Mouse (Mus musculus) urinary bladder, postnatal 14 days (tissue): ENCODE results near the gene Sorcs1.

ENCODE experiments used
- DNase-seq: peaks from one replicate; pipeline ENCODE4 v3.0.0; 2021; ENCODE audit warnings: low spot score

Sorcs1 gene

DNA sequence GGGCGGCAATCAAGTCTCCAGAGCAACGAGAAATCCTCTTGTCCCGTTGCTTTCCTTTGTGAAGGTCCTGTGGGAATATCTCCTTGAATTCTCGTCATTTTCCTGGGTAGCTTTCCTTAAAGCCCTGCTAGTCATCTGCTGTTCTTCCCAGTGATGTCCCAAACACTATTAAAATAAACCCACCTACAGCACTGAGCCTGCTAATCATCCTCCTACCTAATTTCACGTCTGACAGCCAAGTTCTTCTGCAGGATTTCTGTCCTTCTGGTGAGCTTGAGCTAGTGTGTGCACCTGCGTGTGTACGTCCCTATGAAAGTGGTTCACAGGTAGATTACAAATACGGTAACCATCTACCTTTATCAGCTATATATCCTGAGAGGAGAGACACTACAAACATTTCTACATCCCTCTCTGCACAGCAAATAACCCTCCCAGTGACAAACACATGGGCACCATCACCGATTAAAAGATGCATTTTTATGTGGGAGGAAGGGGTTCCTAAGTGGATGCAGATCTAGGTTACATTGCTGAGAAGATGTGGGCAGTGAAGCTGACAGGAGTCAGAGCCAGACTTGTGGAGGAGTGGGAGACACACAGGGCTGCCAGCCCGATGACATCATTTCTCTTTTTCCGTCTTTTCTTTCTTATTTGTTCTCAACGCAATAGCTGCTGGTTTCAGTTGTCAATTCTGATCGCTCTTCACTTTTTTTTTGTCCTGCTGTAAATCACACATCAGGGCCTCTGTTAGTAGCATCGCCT is 259.3 kb downstream of the Sorcs1 start:
- no peak for DNase-seq

- DNase-seq = no peak
Observed at GRCm38 (mm10) chr19:50410561-50410960, 267.9 kb downstream of the Sorcs1 start.

GRCm38 (mm10) chr19:50398341-50398740 is 280.1 kb downstream of the Sorcs1 start:
- DNase-seq = no peak

- no peak for DNase-seq
Observed at GRCm38 (mm10) chr19:50395731-50396130, 282.7 kb downstream of the Sorcs1 start.

GRCm38 (mm10) chr19:50394101-50394500 is 284.3 kb downstream of the Sorcs1 start:
- DNase-seq = no peak

DNA sequence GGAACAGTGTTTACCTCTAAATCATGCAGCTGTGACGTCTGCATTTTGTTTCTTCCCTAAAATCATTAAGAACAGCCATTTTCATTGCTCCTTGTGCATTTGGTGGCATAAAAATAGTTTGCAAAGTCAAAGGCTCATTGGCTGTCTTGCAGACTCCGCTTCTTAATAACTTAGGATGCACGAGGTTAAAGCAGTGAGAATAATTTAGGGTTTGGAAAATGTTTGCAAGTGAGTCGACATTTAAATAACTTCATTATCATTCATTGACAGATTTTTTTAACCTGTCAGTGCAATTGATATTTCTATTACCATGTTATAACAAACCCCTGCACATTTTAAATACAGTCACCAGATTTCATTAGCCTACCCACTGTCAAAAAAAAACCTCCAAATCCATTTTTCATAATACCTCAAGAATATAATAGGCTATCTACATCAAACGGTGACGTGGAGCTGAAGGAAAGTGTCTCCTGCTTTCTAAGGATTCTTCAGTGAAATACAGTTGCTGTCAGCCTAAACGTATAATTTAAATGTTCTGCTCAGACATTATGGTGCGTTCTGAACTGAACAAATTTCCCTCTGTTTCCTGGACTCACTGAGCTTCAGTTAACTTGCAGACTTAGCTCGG is 288.4 kb downstream of the Sorcs1 start:
- no peak for DNase-seq

GRCm38 (mm10) chr19:50378901-50379300 is 299.5 kb downstream of the Sorcs1 start:
- no peak for DNase-seq

DNA sequence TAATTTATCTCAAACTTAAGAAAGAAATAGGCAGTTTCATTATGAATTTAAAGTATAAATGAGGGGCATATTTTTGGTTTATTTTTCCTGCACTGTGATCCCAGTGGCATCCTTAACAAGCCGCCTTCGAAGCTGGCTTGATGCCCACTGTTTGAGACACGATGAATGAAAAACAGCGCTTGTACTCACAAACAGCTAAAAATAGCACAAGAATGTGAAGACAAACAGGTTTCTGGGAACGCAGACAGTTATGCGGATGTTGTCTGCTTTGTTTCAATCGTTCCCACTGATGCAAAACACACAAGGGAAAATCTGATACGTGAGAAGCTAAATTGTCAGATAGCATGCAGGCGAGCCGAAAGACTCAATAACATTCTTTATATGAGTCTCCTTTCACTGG is 303.7 kb downstream of the Sorcs1 start:
- DNase-seq = peak; percentile 6

- DNase-seq = no peak
Observed at GRCm38 (mm10) chr19:50366446-50366845, 312.0 kb downstream of the Sorcs1 start.

GRCm38 (mm10) chr19:50362655-50363500 is 315.6 kb downstream of the Sorcs1 start:
- DNase-seq = no peak

- no peak for DNase-seq
Observed at GRCm38 (mm10) chr19:50358561-50358960, 319.9 kb downstream of the Sorcs1 start.

GRCm38 (mm10) chr19:50339211-50339610 is 339.2 kb downstream of the Sorcs1 start:
- DNase-seq = no peak

- DNase-seq = no peak
Observed at GRCm38 (mm10) chr19:50336751-50337150, 341.7 kb downstream of the Sorcs1 start.

DNA sequence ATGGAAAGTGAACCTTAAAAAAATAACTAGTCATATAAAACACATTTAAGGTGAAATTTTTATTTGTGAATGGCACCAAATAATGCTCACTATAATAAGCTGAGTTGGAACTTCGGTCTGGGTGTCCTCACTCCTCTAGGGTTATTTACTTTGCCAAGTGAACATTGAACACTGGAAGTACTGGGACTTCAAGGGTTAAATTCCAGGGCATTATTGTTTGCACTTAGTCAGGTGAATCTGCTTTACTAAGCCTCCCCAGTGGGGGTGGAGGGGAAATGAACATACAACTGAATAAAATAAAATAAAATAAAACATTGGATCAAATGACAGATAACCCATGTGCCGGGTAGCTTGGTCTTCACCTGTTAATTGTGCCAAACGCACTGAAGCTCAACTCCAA is 347.3 kb downstream of the Sorcs1 start:
- no peak for DNase-seq

- no peak for DNase-seq
Observed at GRCm38 (mm10) chr19:50327804-50328203, 350.6 kb downstream of the Sorcs1 start.

DNA sequence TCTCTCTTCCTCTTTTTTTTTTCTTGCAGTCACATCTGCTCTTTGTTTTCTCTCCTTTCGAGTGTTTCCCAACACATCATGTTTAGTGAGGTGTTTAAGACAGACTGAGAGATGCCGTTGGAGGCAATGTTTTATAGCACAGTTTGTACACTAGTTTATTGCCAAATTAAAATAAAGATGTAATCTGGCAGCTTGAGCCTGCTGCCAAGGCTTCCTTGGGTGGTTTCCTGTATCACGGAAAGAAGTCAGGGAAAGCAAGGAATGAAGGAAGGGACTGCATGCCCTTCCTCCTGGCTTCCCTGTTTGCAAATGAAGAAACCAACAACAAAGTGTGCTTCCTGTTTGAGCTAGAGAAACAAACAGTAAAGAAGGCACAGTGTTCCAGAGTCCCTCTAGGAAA is 352.3 kb downstream of the Sorcs1 start:
- no peak for DNase-seq

DNA sequence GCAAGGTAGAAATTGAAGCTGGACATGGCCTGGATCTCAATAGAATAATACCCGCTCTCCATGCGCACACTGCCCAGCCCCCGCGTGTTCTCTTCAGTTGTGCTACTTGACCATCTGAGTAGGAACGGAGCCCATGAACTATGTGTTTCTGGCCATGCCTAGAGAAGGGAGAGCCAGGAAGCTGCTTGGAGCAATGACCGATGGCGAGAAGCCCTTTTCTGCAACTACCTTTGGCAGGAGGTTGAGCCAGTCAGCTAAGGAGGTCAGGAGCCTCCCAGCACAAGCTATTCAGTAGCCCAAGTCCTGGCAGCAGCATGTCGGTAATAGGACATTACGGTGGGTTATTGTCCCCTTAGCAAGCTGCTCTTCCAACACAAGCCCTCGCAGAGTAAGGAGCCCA is 352.8 kb downstream of the Sorcs1 start:
- peak; percentile 6 for DNase-seq

- DNase-seq = no peak
Observed at GRCm38 (mm10) chr19:50307046-50307445, 371.4 kb downstream of the Sorcs1 start.

DNA sequence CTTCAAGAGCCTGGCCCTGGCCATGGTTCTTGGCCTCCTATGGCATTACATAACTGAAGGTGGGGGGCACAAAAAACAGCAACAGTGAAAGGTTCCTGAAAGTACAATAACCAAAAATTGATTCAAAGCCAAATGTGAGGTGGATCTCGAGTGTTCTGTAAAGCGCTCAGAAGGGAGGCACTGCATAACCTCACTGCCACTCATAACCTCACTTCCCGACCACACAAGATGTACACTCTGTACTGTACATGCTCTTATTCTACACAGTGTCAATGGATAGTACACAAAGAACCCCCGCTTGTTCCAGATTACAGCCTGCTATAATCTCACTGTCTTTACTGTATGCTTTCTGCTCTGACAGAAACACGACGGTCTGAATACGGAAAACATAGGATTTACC is 384.2 kb downstream of the Sorcs1 start:
- DNase-seq = no peak

GRCm38 (mm10) chr19:50264450-50264849 is 414.0 kb downstream of the Sorcs1 start:
- DNase-seq = peak; percentile 10

DNA sequence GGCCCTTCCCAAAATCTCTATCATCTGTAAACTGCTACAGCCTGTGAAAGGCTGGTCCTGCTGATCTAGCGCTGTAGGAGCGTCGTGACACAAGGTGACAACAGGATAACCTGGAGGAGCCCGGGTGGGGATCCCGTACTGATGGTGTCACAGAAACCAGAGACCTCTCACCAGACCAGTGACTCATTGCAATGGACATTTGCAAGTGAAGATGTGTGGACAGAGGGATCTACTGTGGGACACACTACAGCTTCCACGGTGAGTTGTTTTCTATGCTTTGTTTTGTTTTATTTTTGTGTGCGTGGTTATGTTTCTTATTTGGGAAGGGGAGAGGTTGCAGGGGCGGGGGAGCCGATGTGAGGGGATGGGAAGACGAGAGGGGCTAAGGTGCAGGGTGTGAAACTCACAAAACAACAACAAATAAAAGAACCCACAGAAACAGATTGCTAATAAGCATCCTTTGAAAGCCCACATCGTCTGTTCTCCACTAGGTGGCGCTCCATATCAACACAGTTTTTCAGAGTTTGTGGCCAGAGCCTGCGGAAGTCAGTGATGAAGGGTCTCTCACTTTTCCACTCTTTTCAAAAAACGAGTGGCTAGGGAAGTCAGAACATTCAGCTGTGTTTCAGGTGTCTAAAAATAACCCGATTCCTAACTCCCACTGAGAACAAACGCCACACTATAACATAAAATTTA is 419.6 kb downstream of the Sorcs1 start:
- peak; percentile 25 for DNase-seq

GRCm38 (mm10) chr19:50220476-50220875 is 458.0 kb downstream of the Sorcs1 start:
- DNase-seq = no peak
